Mouse (Mus musculus) lung, postnatal 10 days (tissue): ENCODE results near the gene Tex2.

Experiments used
- DNase-seq: peaks from one replicate; pipeline ENCODE4 v3.0.0; 2021

Tex2 gene

DNA sequence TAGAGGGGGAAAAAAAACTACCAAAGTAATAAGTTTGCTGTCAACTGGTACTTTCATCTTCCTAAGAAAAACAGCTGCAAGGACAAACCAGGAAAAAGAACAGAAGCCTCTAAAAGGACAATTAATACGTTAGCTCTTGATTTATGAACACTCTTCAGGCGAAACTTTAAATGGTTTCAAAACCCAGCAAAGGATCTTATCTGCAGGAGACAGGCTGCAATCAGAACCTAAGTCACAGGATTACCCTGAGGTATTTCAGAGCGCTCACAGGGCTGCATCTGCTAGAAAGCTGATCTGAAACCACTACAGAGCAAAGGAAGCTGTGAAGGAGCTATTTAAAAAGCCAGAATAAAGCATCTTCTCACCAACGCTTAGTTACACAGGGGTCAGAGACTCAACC, 131.6 kb downstream of the Tex2 start:
- no peak for DNase-seq

DNA sequence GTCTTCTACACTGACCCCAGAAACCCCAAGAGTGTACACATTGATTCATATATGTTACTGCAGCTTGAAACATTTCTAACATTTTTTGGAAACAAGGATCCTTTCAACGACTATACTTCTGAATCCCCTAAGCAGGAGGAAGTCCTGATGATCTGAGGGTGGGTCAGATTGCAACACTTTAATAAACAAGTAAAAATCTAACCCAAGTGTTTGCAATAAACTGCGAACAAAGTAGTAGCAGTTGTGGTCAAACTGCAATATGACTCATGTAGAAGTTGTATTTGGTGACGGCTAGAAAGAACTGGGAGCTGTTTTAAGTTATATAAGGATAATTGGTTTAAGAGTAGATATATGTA, 132.7 kb downstream of the Tex2 start:
- no peak for DNase-seq

DNA sequence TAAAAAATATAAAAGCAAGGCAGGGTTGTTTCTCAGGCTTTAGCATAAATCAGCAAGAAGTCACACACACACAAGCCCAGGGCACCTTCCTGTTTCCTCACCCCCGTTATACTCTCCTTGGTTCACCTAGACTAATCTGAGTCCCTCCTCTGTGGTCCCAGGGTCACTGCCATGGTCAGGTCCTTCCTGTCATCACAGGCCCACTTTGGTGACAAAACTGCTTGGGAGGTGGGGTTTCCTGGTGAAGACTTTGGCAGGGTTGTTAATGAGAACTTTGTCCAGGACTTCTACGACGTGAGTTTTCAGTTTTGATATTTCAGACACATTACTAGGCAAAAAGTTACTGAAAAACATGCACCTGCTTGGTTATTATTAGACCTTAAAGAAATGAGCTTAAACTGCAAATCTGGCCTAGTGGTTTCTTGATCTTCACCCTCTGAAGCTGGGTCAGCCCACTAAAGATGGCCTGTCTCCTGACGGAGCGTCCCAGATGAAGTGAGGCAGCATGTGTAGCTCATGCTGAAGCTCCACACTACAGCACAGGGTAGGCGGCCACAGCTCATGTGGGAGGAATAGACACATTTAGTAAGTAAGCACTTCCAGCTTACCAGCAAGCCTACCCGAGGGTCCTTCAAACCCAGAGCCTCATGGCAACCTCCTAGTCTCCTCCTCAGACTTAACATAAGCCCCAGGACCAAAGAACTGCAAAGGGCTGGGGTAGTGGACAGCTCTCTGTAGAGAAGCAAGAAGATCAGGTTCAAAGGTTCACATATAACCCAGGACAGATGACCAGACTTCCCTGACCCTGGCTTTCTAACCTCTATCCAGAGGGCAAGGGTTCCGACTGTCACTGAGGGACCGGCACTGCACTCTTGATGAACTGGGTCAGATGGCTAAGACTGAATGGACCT, 133.3 kb downstream of the Tex2 start:
- no peak for DNase-seq

GRCm38 (mm10) chr11:106478745-106479144, 134.5 kb downstream of the Tex2 start:
- no peak for DNase-seq

GRCm38 (mm10) chr11:106477505-106478160, 135.6 kb downstream of the Tex2 start:
- no peak for DNase-seq

- DNase-seq, result no peak
These were observed 137.9 kb downstream of the Tex2 start for GRCm38 (mm10) chr11:106475309-106475708.

- no peak for DNase-seq
These were observed 141.6 kb downstream of the Tex2 start for GRCm38 (mm10) chr11:106471629-106472028.

- no peak for DNase-seq
These were observed 144.7 kb downstream of the Tex2 start for GRCm38 (mm10) chr11:106468509-106468908.

GRCm38 (mm10) chr11:106465932-106466331, 147.3 kb downstream of the Tex2 start:
- DNase-seq, result no peak

DNA sequence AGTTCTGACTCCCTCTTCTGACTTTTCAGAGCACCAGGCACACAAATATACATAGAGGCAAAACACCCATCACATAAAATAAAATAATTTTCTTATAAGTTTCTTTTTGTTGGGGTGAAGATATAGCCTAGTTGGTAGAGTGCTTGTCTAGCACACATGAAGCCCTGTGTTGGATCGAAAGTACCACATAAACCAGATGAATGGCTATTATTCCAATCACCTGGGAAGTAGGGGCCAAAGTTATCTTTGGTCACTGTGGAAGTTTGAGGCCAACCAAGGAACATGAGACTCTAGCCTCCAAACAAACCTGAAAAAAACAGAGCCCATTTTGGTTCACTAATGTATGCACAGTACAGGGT, 147.7 kb downstream of the Tex2 start:
- no peak for DNase-seq

GRCm38 (mm10) chr11:106464681-106465544, 148.3 kb downstream of the Tex2 start:
- DNase-seq, result no peak

DNA sequence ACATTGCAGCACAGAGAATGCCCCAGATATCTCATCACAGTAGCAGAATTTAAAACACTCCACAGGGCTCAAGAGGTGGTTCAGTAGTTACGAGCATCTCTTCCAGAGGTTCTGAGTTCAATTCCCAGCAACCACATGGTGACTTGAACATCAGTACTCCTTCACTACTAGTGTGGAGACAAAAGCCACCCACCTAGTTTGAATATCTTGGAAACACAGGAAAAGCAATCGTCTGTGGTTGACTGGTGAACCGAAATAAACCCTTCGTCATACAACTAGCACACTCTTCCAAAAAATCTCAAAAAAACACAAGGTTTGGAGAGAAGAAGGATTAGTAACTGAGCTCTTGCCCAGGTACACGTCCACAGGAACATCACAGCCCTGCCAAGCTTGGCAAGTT, 149.4 kb downstream of the Tex2 start:
- DNase-seq, result no peak

GRCm38 (mm10) chr11:106462309-106462708, 150.9 kb downstream of the Tex2 start:
- DNase-seq, result no peak

DNA sequence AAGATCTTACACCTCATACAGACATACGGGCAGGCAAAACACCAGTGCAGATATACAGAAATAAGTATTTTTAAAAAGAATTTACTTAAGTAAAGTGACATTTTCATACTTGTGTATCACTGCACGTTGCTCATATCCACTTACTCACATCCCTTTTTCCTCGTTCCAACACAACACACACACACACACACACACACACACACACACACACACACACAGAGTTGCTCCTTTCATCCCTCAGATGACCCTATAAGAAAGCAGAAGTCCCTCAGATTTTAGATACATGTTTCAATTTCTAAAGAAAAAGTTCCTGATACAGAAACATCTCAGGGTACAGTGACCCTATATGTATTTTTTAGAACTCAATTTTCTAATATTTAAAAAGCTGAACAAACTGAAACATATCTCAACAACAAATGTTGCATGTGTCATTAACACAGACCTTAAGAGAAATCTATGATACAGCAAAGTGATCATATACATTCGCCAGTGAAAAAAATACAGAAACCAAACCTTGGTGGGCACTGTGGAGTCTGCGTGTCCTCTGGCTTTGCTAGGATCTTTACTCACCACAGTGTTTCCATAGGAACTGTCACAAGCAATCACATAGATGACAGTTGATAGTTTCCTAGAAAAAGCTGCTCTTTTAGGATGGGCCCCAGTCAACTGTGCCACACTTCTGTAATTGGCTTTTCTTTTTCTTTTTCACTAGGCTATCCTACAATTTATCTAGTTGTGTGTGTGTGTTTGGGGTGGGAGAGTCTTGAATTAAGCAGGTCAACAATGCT, 151.9 kb downstream of the Tex2 start:
- DNase-seq, result no peak

DNA sequence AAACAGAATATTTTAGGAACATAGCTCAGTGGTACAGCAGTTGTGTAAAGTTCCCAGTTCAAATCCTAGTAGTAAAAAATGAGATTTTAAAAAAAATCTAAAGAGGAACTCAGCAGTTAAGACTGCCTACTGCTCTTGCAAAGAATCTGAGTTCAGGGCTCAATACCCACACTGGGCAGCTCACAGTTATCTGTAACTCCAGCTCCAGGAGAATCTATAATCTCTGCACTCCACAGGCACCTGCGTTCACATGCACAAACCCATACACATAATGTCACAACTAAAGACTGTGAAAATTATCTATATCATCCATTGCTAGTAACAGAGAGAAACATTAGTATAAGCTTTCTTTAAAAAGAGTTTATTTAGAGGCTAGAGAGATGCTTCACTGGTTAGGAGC, 152.6 kb downstream of the Tex2 start:
- DNase-seq, result no peak

GRCm38 (mm10) chr11:106458540-106458939, 154.7 kb downstream of the Tex2 start:
- DNase-seq, result no peak
